Mouse (Mus musculus): ENCODE results near the gene Cabcoco1. TPM values are rescaled to one million over a fixed set of nuclear protein-coding genes. Genes with fewer than 3 reads are reported as not detected.
A peak's percentile ranks its signal among the peaks of the same experiment; 100 is the strongest.

Cabcoco1 gene
- total RNA-seq (2021): 10 to 100 TPM; 30.5 to 36.1 TPM

DNA sequence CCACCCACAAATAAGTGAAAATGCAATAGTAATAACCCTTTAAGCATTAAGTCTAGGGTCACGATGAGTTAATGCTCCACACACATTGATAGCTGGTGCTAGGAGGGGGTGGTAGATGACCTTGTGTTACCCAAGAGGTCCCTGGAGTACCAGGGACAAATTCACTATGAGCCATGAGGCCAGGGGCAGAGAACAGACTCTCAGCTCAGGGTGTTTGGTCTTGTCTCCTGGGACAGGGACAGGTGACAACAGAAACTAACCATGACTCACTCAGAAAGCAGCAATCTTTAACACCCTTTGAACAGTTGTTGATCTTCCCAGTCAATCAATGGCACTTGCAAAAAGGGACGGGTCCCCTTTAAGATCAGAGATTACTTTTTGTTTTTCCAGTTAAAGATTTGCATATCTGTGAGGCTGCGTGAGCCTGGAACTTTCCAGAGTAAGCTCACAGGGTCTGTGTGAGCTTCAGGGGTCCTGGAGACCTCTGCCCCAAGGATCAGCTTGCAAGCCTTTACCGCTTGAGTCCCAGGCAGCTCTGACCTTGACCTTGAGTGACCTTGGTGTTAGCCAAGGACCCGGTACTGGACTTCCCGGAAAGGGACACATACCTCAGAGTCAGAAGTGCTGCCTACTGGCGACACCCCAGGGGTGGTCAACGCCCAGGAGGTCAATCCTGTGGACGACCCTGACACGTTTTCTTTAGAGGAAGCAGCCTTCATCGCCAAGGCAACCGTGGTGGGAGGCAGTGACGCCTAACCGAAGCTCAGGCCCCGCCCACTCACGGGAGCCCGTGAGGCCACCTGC is at the start of gene Cabcoco1:
Gene Cabcoco1 (minus strand): TSS at position 758 of the 804 bp plus-strand sequence.
- peak; percentile 74 for DNase-seq

GRCm38 (mm10) chr10:68589530-68590252 is 48.0 kb upstream of the Cabcoco1 start:
- DNase-seq: no peak

DNA sequence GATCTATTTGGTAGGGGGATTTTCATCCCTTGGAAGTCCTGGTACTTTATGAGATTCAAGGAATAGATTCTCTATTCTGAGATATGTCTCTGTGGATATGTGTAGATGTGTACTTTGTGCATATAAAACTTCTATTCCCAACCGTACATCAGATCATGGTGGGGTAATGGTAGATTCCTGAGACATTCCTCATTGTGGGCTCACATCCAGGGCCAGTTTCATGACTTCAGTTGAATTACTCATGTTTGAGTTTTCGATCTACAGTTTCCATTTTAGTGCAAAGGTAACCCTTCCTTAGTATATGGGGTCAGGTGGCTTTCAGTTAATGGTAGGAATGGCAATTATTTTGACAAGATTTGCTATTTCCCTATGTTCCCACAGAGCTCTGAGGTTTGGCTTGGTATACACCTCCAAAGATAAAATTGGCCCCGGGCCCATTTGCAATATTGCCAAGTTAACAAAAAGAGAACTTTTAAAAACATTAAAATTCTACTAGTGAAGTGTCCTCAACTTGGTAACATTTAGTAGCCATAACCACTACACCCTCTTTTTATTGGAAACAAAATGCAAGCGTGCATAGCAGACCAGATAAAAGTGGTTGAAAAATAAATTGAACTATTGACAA is 45.8 kb upstream of the Cabcoco1 start:
- peak; percentile 22 for DNase-seq

GRCm38 (mm10) chr10:68577321-68577720 is 35.6 kb upstream of the Cabcoco1 start:
- DNase-seq: no peak

- no peak for DNase-seq
Measured at GRCm38 (mm10) chr10:68568172-68568571, 26.5 kb upstream of the Cabcoco1 start.

DNA sequence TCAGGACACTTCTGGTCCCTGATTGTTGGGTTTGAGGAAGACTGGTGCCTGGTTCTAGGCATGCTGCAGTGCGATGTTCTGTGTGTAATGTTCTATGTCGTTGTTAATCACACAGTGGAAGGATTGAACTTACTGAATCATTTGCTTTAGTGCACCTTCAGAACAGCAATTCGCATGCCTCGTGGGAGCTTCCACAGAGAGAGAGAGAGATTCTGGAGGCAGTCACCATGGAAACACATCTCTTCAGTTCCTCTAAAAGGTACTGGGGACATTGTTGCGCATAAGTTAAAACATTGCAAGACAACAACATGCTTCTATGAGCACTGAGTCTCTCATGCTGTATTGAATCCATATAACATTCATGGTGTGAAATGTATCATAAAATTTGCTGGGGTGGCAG is 20.6 kb upstream of the Cabcoco1 start:
- no peak for DNase-seq

DNA sequence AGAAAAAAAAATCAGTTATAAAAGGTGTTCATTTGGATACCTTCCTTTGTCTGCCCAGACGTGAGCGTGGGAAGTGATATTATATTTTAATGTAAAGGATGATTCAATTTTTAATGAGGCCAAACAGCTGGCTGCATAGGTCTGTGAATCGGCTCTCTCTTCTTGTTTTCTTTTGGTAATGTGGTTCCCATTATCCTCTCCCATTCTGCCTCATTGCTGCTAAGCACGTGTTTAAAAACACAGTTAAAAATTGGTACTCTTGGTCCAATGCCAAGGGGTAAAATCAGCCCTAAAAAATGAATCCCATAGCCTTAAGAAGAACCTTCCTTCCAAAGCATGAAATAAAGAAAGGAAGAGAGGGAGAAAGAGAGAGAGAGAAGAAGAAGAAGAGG is 17.1 kb upstream of the Cabcoco1 start:
- no peak for DNase-seq

- DNase-seq: peak; percentile 81
Measured at GRCm38 (mm10) chr10:68558105-68558827, 16.6 kb upstream of the Cabcoco1 start.

- no peak for DNase-seq
Measured at GRCm38 (mm10) chr10:68553677-68554076, 12.0 kb upstream of the Cabcoco1 start.

DNA sequence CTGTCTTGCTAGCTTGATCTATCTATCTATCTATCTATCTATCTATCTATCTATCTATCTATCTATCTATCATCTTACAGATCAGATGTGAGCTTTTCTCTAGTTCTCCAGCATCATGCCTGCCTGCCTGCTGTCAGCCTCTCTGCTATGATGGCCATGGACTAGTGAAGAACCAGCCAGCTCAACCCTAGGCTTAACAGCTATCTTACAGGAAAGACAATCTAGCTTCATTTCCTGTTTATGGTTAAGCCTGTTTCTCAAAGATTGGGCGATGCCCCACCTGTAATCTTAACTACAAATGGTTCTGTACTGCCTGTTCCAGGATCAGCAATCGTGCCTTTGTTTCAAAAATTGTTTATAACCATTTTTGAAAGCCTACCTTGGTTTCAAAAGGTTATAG is 10.9 kb upstream of the Cabcoco1 start:
- DNase-seq: no peak

- DNase-seq: no peak
Measured at GRCm38 (mm10) chr10:68551316-68551715, 9.6 kb upstream of the Cabcoco1 start.

GRCm38 (mm10) chr10:68550668-68551267 is 9.1 kb upstream of the Cabcoco1 start:
- no peak for DNase-seq

GRCm38 (mm10) chr10:68543107-68543506 is 1.4 kb upstream of the Cabcoco1 start:
- DNase-seq: no peak

GRCm38 (mm10) chr10:68541943-68542420 is 286 bp upstream of the Cabcoco1 start:
- DNase-seq: no peak

- no peak for DNase-seq
Measured at GRCm38 (mm10) chr10:68540612-68541011, 1.1 kb downstream of the Cabcoco1 start.

- peak; percentile 18 for DNase-seq
Measured at GRCm38 (mm10) chr10:68537261-68537950, 4.3 kb downstream of the Cabcoco1 start.

DNA sequence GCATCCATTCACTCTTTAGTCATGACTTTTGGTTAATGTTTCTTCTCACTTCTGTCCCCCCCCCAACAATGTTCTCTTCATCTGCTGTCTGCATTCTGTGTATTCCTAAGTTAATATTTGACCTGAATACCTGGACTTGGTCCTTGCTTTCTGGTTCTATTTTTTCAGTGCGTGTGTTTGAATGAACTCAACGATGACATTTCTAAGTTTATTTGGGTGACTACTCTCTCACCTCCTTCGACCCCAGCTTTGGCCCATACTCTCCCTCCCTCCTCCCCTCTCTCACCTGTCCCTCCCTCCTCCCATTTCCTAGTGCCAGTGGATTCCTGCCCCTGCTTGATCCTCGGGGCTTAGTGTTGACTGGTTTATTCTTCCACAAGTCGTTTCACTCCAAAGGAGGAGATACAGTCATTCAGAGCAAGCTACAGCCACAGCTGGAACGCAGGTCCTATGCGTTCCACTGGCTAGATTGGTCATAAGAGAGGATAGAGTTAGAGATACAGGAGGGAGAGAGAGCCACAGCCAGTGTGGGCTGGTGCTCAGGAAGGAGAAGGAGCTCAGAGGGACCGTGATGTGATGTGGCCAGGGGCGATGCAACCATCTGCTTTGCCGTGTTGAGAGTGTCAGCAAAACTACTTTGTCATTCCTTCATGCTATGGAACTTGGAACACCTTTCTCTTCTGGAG is 12.2 kb downstream of the Cabcoco1 start:
- no peak for DNase-seq

- DNase-seq: no peak
Measured at GRCm38 (mm10) chr10:68528958-68529357, 12.7 kb downstream of the Cabcoco1 start.

DNA sequence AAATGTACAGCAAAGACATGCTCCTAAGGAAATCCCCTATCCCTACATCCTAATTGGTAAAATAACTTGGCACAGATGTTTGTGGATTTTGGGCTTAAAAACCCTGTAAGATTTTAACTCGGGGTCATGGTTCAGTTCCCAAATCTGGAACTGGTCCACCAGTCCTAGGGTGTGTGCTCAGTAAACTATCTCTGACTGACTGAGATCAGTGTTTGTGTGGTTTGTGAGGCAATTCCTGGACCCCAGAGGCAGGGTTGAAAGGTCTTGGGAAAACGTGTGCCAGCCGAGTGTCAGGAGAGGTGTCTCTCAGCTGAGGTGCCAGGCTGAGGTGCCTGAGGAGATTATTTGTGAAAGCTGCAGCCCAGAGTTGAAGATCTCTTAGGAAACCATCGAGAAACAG is 19.6 kb downstream of the Cabcoco1 start:
- DNase-seq: no peak

- no peak for DNase-seq
Measured at GRCm38 (mm10) chr10:68512433-68513019, 29.2 kb downstream of the Cabcoco1 start.

Data from heart, postnatal 4 days (tissue).